Mouse (Mus musculus) heart, embryonic 16.5 days (tissue): Measurements from ENCODE around the gene Myh7b. TPM values are rescaled to one million over a fixed set of nuclear protein-coding genes. Genes with fewer than 3 reads are reported as not detected.
A peak's percentile ranks its signal among the peaks of the same experiment; 100 is the strongest.

Experiments
- ATAC-seq: fragments of 200-750 bp; cut with Nextera tagmentation; replicated peaks from 2 replicates; pipeline ENCODE4 v1.8.0; 2017; ENCODE audit warnings: moderate number of reproducible peaks; ENCODE audit not compliant: insufficient read depth, low FRiP score; ENCODE audit errors: extremely low read depth
- H3K27ac ChIP-seq: fragments of 300-500 bp; sonication (generic); 2 replicates; pipeline ENCODE4 v1.5.1; 2014; ENCODE audit warnings: mild to moderate bottlenecking, low read length, control low read depth, moderate library complexity
- H3K27me3 ChIP-seq: fragments of 300-500 bp; sonication (generic); 2 replicates; pipeline ENCODE4 v1.6.1; 2014; ENCODE audit warnings: low read length, mixed read lengths; ENCODE audit not compliant: control insufficient read depth, insufficient read depth
- H3K36me3 ChIP-seq: fragments of 300-500 bp; sonication (generic); 2 replicates; pipeline ENCODE4 v1.6.1; 2014; ENCODE audit not compliant: control insufficient read depth, insufficient read depth
- H3K4me1 ChIP-seq: fragments of 300-500 bp; sonication (generic); 2 replicates; pipeline ENCODE4 v1.6.1; 2014; ENCODE audit warnings: low read length, mixed read lengths; ENCODE audit not compliant: control insufficient read depth, insufficient read depth
- H3K4me2 ChIP-seq: fragments of 300-500 bp; sonication (generic); 2 replicates; pipeline ENCODE4 v1.6.1; 2014; ENCODE audit warnings: low read depth, mild to moderate bottlenecking, control low read depth, low read length
- H3K4me3 ChIP-seq: fragments of 300-500 bp; sonication (generic); 2 replicates; pipeline ENCODE4 v1.5.1; 2014; ENCODE audit warnings: mild to moderate bottlenecking, control low read depth, low read length
- H3K9ac ChIP-seq: fragments of 300-500 bp; sonication (generic); 2 replicates; pipeline ENCODE4 v1.6.1; 2014; ENCODE audit warnings: low read length, control low read depth
- H3K9me3 ChIP-seq: fragments of 300-500 bp; sonication (generic); replicated peaks from 2 replicates; pipeline ENCODE4 v1.6.1; 2016; ENCODE audit warnings: low read length; ENCODE audit not compliant: control insufficient read depth
- WGBS: fragments of 180-500 bp; shearing (Covaris S2); extraction: QIAGEN DNeasy Blood & Tissue Kit; methylation state at CpG from one replicate; pipeline ENCODE4 v1.1.7; 2014; 5-methylcytosine and 5-hydroxymethylcytosine counted together
- polyA plus RNA-seq: library from polyadenylated mRNA; unstranded; fragments of >200 nt; fragmentation: Nextera tagmentation; extraction: Ambion mirVana; gene quantifications from 2 replicates; pipeline ENCODE4 v1.2.1, GENCODE M21; 2015

The Myh7b gene
- polyA plus RNA-seq, 1 experiment from 2014 or later: 22.4 TPM

DNA sequence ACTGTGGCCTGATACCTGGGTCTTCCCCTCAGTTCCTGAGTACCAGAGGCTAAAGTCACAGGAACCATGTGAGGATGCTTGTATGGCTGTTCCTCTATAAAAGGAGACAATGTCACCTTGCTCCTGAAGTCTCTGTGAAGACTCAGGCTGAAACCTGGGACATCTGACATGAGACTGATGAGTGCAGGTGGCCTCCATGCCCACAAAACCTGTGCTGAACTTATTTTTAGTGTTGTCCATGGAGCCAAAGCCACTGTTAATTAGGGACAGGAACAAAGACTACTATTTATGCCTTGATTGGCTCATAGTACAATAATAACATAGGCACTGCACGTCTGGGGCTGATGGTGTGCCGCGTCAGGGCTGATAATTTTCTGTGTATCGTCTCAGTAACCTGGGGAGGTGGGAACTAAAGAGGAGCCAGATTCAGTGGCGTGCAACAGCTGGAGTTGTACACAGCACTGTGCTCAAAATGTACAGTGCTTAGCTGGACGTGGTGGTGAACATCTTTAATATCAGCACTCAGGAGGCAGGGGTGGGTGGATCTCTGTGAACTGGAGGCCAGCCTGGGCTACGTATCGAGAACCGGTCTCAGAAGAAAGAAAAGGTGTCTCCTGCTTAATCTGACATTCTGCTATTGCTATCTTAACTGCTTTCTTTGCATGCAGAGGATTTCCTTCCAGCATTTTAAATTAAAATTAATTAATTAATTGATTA, 980 bp downstream of the Myh7b start:
- no peak; the same call in 1 of the 2 replicates for ATAC-seq
- H3K9ac ChIP-seq: peak overlapping the region; percentile 74
- H3K9me3 ChIP-seq: no peaks in the 10 kb centered on the region
- peaks cover 6% of the 10 kb centered on the region; the same call in 1 of the 2 replicates for H3K36me3 ChIP-seq
- H3K4me2 ChIP-seq: peak overlapping the region; percentile 72
- WGBS: 42% methylated on average over 9 of the region's 9 CpGs
- no peaks in the 10 kb centered on the region for H3K27me3 ChIP-seq
- H3K4me3 ChIP-seq: peak overlapping the region; percentile 58
- H3K27ac ChIP-seq: peak overlapping the region; percentile 91
- peaks cover 23% of the 10 kb centered on the region for H3K4me1 ChIP-seq

GRCm38 (mm10) chr2:155613326-155613755, 2.3 kb downstream of the Myh7b start:
- Histone ChIP-seq H3K4me1 (peaks cover 23% of the 10 kb centered on the region), H3K36me3 (peaks cover 7% of the 10 kb centered on the region; the same call in 1 of the 2 replicates), H3K9me3 (no peaks in the 10 kb centered on the region), H3K4me3 (peak overlapping the region; percentile 58), H3K9ac (peak overlapping the region; percentile 74), H3K27ac (peak overlapping the region; percentile 91), H3K4me2 (peak overlapping the region; percentile 72), H3K27me3 (no peaks in the 10 kb centered on the region)
- peak; percentile 82 for ATAC-seq
- WGBS: 3% methylated on average over 20 of the region's 20 CpGs

- peaks cover 23% of the 10 kb centered on the region for H3K4me1 ChIP-seq
- ATAC-seq: no peak
- peak overlapping the region; percentile 91; the same call in 1 of the 2 replicates for H3K27ac ChIP-seq
- H3K4me2 ChIP-seq: peak overlapping the region; percentile 72
- peak overlapping the region; percentile 74 for H3K9ac ChIP-seq
- 58% methylated on average over 8 of the region's 8 CpGs for WGBS
- no peaks in the 10 kb centered on the region for H3K9me3 ChIP-seq
- peaks cover 7% of the 10 kb centered on the region; the same call in 1 of the 2 replicates for H3K36me3 ChIP-seq
- peak overlapping the region; percentile 58 for H3K4me3 ChIP-seq
- no peaks in the 10 kb centered on the region for H3K27me3 ChIP-seq
These were observed 2.9 kb downstream of the Myh7b start for GRCm38 (mm10) chr2:155613953-155614352.

DNA sequence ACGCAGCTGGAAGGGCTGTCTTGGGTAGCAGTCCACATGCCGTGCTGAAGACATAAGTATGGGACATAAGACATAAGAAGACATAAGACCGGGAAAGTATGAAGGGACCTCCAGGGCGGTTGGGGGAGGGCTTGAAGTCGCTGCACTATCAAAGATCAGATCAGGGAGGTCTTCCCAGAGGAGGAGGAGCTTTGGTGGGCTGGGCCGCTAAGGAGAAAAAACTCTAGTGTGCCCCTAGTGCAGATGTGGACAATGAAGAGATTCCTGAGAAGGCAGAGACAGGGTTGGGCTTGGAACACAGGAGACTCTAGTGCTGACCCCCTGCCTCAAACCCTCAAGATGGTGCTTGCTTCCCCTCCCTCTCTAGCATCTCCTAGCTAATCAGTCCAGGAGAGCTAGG, 6.0 kb downstream of the Myh7b start:
- H3K4me1 ChIP-seq: peaks cover 18% of the 10 kb centered on the region
- no peaks in the 10 kb centered on the region for H3K27me3 ChIP-seq
- no peak overlapping the region for H3K27ac ChIP-seq
- H3K4me2 ChIP-seq: no peak overlapping the region
- H3K9me3 ChIP-seq: no peaks in the 10 kb centered on the region
- H3K36me3 ChIP-seq: peaks cover 14% of the 10 kb centered on the region
- no peak overlapping the region for H3K4me3 ChIP-seq
- no peak overlapping the region; the same call in 1 of the 2 replicates for H3K9ac ChIP-seq
- WGBS: 54% methylated on average over 6 of the region's 6 CpGs
- ATAC-seq: no peak

- Histone ChIP-seq H3K9ac (no peak overlapping the region), H3K27ac (no peak overlapping the region), H3K4me1 (peaks cover 9% of the 10 kb centered on the region), H3K36me3 (peaks cover 14% of the 10 kb centered on the region), H3K27me3 (no peaks in the 10 kb centered on the region), H3K4me3 (no peak overlapping the region), H3K9me3 (no peaks in the 10 kb centered on the region), H3K4me2 (no peak overlapping the region)
- peak; percentile 61 for ATAC-seq
- 16% methylated on average over 8 of the region's 8 CpGs for WGBS
These were observed 8.8 kb downstream of the Myh7b start for GRCm38 (mm10) chr2:155619817-155620216.

DNA sequence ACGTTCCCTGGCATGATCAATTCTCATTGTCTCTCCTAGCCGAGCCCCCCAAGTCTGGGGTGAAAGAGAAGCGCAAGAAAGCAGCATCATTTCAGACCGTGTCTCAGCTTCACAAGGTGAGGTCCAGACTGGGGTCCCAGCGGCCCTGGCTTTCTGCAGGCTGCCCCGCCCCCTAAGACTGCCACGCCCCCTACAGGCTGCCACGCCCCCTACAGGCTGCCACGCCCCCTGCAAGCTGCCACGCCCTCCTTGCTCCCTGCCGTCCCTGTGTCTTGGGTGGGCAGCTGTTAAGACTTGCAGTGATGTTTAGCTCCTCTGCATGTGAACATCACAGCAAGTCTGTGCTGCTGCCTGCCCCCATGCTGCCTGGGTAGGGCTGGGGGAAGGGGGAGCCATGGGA, 11.6 kb downstream of the Myh7b start:
- H3K9ac ChIP-seq: no peak overlapping the region
- H3K36me3 ChIP-seq: peaks cover 18% of the 10 kb centered on the region; the same call in 1 of the 2 replicates
- H3K4me1 ChIP-seq: no peaks in the 10 kb centered on the region
- no peaks in the 10 kb centered on the region for H3K9me3 ChIP-seq
- 32% methylated on average over 11 of the region's 11 CpGs for WGBS
- H3K4me2 ChIP-seq: no peak overlapping the region
- 0 out of 2 replicates have a peak, but pooled peaks cover 3% of the 10 kb centered on the region for H3K27me3 ChIP-seq
- no peak overlapping the region for H3K27ac ChIP-seq
- no peak for ATAC-seq
- H3K4me3 ChIP-seq: no peak overlapping the region

- WGBS: 76% methylated on average over 6 of the region's 6 CpGs
- no peak overlapping the region for H3K9ac ChIP-seq
- no peaks in the 10 kb centered on the region for H3K4me1 ChIP-seq
- H3K27me3 ChIP-seq: 0 out of 2 replicates have a peak, but pooled peaks cover 3% of the 10 kb centered on the region
- H3K36me3 ChIP-seq: peaks cover 25% of the 10 kb centered on the region
- H3K9me3 ChIP-seq: no peaks in the 10 kb centered on the region
- no peak overlapping the region for H3K27ac ChIP-seq
- no peak overlapping the region for H3K4me2 ChIP-seq
- ATAC-seq: no peak
- H3K4me3 ChIP-seq: no peak overlapping the region
These were observed 13.0 kb downstream of the Myh7b start for GRCm38 (mm10) chr2:155623996-155624395.

DNA sequence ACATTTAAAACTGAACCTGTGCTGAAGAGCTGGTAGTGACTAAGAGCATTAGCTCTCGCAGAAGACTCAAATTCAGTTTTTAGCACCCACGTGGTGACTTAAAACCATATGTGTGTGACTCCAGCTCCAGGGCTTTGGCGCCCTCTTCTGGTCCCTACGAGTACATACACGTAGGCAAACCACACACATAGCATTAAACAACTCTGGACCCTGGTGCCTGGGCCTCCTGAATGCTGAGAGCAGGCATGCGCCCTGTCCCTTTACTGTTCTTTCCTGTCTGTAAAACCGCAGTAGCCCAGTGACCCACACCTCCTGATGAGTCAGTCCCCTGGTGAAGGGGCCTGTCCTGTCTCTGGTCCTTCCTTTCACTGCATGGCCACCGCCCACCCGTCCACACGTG, 13.7 kb downstream of the Myh7b start:
- Histone ChIP-seq H3K36me3 (peaks cover 25% of the 10 kb centered on the region), H3K27me3 (0 out of 2 replicates have a peak, but pooled peaks cover 3% of the 10 kb centered on the region), H3K27ac (no peak overlapping the region), H3K4me1 (no peaks in the 10 kb centered on the region), H3K4me3 (no peak overlapping the region), H3K9ac (no peak overlapping the region), H3K4me2 (no peak overlapping the region), H3K9me3 (no peaks in the 10 kb centered on the region)
- 0 out of 2 replicates have a peak, but pooled peaks have one; percentile 28 for ATAC-seq
- WGBS: 41% methylated on average over 10 of the region's 10 CpGs

GRCm38 (mm10) chr2:155626277-155626676, 15.3 kb downstream of the Myh7b start:
- WGBS: 51% methylated on average over 15 of the region's 15 CpGs
- ATAC-seq: no peak

More at GRCm38 (mm10) chr2:155626277-155626676, 15.3 kb downstream of the Myh7b start:
- Histone ChIP-seq H3K4me1 (peaks cover 2% of the 10 kb centered on the region; the same call in 1 of the 2 replicates), H3K9me3 (no peaks in the 10 kb centered on the region), H3K4me3 (no peak overlapping the region), H3K9ac (no peak overlapping the region), H3K27me3 (peaks cover 8% of the 10 kb centered on the region), H3K27ac (no peak overlapping the region), H3K4me2 (no peak overlapping the region), H3K36me3 (peaks cover 24% of the 10 kb centered on the region)
